Mouse (Mus musculus) liver, adult 2 months (tissue): ENCODE measurements at regions not wholly inside any gene's neighbourhood (a gene's known extent, or its start where the extent isn't known, plus 50 kb on each side); places are given as distances from the start of the nearest gene placed in this dataset.

Experiments
- CTCF ChIP-seq: fragments of 200-500 bp; IDR thresholded peaks from 2 replicates; pipeline ENCODE4 v1.5.1; 2011; ENCODE audit warnings: low read depth, low read length, control low read depth
- POLR2A ChIP-seq: fragments of 200-500 bp; IDR thresholded peaks from 2 replicates; pipeline ENCODE4 v1.6.1; 2011; ENCODE audit warnings: low read length, control low read depth; ENCODE audit not compliant: insufficient read depth; ENCODE audit errors: extremely low read depth

DNA sequence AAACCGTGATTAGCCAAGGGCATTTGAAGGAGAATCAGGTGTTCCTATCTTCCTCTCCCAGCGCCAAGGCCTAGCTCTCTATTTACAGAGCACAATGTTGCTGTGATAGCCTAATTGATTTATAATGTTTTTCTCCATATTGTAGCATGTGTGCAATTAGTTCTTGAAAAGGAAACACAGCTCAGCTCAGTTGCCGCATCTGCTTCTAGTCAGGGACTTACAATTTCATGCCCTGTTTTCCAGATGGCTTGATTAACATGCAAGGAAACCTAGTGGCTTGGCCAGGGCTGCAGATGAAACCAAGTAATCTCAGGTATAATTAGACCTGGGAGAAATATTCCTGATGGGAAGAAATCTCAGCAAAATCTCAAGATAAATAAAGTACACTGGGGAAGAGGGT, 434.1 kb downstream of the Ets1 start:
- TF ChIP-seq POLR2A (no peak), CTCF (no peak)
